Mouse (Mus musculus) left cerebral cortex, postnatal 14 days (tissue): ENCODE results near the gene Vmn1r72. TPM values are rescaled to one million over a fixed set of nuclear protein-coding genes. Genes with fewer than 3 reads are reported as not detected.
"Not testable (repeated sequence)": the region's sequence is repeated elsewhere in the genome, so short reads cannot be mapped to it uniquely, and the experiment has no call there.

Experiments
- DNase-seq, 2 experiments: peaks; one replicate each; pipeline ENCODE4 v3.0.0; 2021 to 2022; ENCODE audit warnings: low spot score in 2 of 2, mixed read lengths in 1 of 2
- intact Hi-C: fragments of 180-260 bp; cut with DNase I; formaldehyde crosslinking; loops from one replicate; pipeline ENCODE4 v1.15.1; 2025
- long read RNA-seq, 2 experiments: library from polyadenylated mRNA; stranded (forward); transcript quantifications; one replicate each; pipeline ENCODE4 v2.0.0; 2021
- total RNA-seq, 2 experiments: library from RNA; stranded (reverse); gene quantifications; 2 replicates each; pipeline ENCODE4 v1.2.3; 2021

Gene Vmn1r72
- total RNA-seq = not detected
- long read RNA-seq, experiment 1 = 0 reads
- long read RNA-seq, experiment 2 = 0 reads

- DNase-seq, intact Hi-C loops: not testable (repeated sequence)
Measured at GRCm38 (mm10) chr7:11680047-11680446, at the start of gene Vmn1r72. Vmn1r72 (minus strand) TSS chr7:11680147.

- DNase-seq, intact Hi-C loops: not testable (repeated sequence)
Measured at GRCm38 (mm10) chr7:11617082-11617481, 62.9 kb downstream of the Vmn1r72 start.

Other genes starting within 250 kb of the Vmn1r72 start
- gene Zscan4-ps2, start 165.8 kb downstream of the Vmn1r72 start, total RNA-seq = not detected
- not detected for gene Zscan4-ps3, start 70.8 kb downstream of the Vmn1r72 start, total RNA-seq
- not detected for gene Vmn1r73, start 50.1 kb upstream of the Vmn1r72 start, total RNA-seq
- not detected for gene Vmn1r74, start 153.8 kb upstream of the Vmn1r72 start, total RNA-seq
- not detected for gene Vmn1r75, start 194.5 kb upstream of the Vmn1r72 start, total RNA-seq